Mouse (Mus musculus) layer of hippocampus, postnatal 10 days (tissue): ENCODE data around the gene Npepl1. TPM values are rescaled to one million over a fixed set of nuclear protein-coding genes. Genes with fewer than 3 reads are reported as not detected.
A peak's percentile ranks its signal among the peaks of the same experiment; 100 is the strongest.

Experiments
- DNase-seq, 2 experiments: peaks; one replicate each; pipeline ENCODE4 v3.0.0; 2021; ENCODE audit warnings: low spot score in 2 of 2
- total RNA-seq, 2 experiments: library from RNA; stranded (reverse); gene quantifications; 2 replicates each; pipeline ENCODE4 v1.2.3; 2021

Gene Npepl1
- total RNA-seq, 2 experiments from 2014 or later = 15.3 to 17.9 TPM

GRCm38 (mm10) chr2:174107375-174107774 lies 2.8 kb upstream of the Npepl1 start:
- DNase-seq = no peak

GRCm38 (mm10) chr2:174110783-174111549 lies 817 bp downstream of the Npepl1 start:
- peak in 1 of 2 experiments; percentile 18 for DNase-seq

DNA sequence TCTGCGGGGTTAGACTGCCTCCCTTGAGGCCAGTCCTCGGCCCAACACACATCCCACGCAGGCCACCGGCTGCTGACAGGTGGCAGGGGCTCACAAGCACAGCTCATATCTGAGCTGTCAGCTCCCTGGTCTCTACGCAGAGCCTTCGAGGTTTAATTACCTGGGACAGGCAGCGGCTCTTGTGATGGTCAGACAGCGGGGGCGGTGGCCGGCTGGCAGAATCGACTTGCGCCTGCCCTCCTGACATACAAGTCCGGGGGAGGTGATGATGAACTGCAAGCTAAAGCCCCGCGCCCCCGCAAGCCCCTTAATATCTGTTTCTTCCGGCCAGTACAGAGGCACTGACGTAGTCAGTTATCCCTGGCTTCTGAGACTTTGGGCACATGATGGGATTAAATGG lies 2.8 kb downstream of the Npepl1 start:
- DNase-seq = no peak

GRCm38 (mm10) chr2:174114148-174114864 lies 4.2 kb downstream of the Npepl1 start:
- no peak for DNase-seq

DNA sequence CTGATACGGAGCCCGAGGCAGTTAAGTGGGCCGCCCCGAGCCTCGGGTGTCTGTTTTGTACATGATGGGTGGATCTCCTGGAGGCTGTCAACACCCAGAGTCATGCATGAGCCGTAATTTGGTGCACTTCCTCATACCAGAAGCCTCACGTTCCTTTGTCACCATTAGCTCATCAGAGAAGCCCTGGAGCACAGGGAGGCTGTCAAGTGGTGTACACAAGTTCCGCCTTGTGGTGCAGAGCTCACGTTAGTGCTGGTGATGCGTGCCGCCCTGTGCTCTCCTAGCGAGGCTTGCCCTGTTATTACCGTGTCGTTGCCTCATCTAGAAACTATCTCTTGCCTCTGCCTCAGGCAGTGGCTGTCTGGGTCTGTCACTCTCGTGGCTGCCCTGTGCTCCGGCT lies 6.8 kb downstream of the Npepl1 start:
- no peak for DNase-seq

DNA sequence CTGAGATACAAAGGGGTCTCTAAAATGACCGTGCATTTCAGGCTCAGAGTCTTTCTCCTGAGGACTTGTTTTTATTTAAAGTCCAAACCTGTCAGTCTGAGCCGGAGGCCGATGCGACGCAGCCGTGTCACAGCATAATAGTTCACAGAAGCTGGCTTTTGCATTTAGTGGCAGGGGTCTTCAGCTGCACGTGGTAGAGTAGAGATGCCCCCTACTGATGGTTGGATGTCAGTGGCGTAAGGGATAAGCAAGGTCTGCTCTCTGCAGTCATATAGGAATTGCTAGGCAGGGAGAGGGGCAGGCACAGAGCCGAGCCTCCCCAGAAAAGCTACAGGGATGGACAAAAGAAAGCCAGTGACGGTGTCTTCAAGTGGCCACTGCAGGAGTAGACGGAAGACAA lies 8.0 kb downstream of the Npepl1 start:
- no peak for DNase-seq

- no peak for DNase-seq
These were observed 9.1 kb downstream of the Npepl1 start for GRCm38 (mm10) chr2:174119259-174119658.

GRCm38 (mm10) chr2:174120631-174121030 lies 10.5 kb downstream of the Npepl1 start:
- DNase-seq = no peak

GRCm38 (mm10) chr2:174121411-174121947 lies 11.3 kb downstream of the Npepl1 start:
- no peak for DNase-seq

GRCm38 (mm10) chr2:174122331-174122730 lies 12.2 kb downstream of the Npepl1 start:
- peak in 1 of 2 experiments; percentile 4 for DNase-seq

- peak; percentile 3 to 9 for DNase-seq
These were observed 13.6 kb downstream of the Npepl1 start for GRCm38 (mm10) chr2:174123731-174124130.

DNA sequence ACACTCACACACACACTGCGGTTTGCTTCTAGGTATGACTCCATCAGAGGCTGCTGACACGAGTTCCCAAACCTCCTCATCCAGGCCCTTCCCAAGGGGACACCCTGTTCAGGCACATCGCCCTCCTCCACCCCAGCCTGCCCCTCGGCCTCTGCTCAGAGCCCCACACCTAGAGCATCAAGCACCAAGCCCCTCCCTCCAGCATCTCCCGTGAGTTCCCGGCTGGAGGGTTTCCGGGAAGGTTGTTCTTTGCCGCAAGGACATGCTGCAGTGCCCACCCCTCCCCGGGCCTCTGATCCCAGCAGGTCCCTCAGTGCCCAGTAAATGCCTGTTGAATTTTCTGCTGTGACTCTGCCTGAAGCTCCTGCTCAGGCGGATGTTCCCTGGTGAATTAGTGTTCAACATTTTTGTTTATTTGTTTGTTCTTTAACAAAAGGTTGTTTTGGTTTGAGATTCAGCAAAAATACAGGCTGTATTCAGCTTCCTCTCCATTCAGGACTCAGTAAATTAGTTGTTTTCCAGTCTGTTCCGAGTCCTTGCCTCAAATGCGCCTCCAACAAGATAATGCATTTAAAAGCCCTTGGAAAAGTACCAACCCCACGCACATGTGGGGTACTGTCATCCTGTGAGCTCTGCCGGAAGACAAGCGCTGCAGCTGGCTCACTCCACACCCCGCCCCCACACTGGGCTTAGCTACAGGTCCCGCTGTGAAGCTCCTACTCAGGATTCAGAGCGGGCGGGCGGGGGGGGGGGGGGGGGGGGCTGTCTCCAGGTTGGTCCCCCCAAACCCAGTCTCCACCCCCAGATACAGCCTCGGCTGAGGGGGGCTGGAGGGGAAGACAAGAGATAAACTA lies 16.6 kb downstream of the Npepl1 start:
- DNase-seq = peak; percentile 62 to 69

DNA sequence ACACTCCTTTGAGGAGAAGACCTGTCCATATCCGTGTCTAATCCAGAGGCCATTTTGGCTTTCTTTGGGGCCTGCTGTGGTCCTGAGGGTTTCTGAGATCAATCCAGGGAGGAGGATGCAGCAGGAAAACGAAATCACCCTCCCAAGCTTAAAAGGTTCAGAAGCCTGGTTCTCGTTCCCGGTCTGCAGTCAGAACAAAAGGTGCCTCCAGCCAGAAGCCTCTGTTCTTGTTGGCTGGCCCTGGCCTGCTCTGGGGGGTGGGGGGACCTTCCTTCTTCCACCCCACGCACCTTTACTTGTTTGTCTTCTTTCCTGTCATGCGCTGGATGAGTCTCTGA lies 17.2 kb downstream of the Npepl1 start:
- no peak for DNase-seq

DNA sequence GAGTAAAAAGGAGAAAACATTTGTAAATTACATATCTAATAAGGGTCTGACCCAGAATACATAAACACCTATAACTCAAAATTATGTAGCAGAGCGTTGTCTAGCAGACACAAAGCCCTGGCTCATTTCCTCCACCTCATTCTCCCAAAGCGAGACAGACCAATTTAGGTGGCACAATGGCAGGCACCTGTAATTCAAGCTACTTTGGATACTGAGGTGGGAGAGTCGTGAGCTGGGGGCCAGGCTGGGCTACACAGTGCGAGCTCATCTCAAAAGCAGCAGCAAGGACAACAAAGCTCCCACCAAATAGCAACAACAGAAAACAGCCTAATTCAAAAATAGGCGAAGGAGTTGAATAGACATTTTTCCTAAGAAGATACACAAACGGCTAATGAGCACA lies 18.8 kb downstream of the Npepl1 start:
- no peak for DNase-seq

- no peak for DNase-seq
These were observed 20.4 kb downstream of the Npepl1 start for GRCm38 (mm10) chr2:174130468-174131097.

- no peak for DNase-seq
These were observed 22.3 kb downstream of the Npepl1 start for GRCm38 (mm10) chr2:174132413-174132969.

DNA sequence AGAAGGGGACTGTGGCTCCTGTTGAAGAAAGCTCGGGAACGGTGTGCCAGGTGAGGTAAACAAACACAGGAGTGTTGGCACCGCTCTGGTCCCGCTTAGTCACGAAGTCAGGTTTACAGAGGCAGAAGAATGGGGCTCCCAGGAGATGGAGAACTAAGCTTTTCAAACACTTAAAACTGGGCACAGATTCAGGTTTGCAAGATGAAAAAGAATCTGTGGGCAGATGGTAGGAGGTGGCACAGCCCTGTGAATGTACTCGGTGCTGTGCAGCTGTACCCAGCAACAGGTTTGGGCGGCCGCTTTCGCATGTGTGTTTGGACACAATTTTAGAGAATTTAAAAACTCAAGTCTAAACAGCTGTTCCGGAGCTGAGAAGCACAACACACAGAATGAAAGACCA lies 48.9 kb downstream of the Npepl1 start:
- peak; percentile 15 to 16 for DNase-seq

- DNase-seq = no peak
These were observed 50.3 kb downstream of the Npepl1 start for GRCm38 (mm10) chr2:174160461-174160860.
